Mouse (Mus musculus): ENCODE results near the gene Tdpoz5. TPM values are rescaled to one million over a fixed set of nuclear protein-coding genes. Genes with fewer than 3 reads are reported as not detected.
"Not testable (repeated sequence)": the region's sequence is repeated elsewhere in the genome, so short reads cannot be mapped to it uniquely, and the experiment has no call there.

Gene Tdpoz5
- polyA plus RNA-seq (2015; fragmentation: Nextera tagmentation; extraction: Ambion mirVana): not detected in 2 replicates

- H3K27ac ChIP-seq (ENCODE audit: low read length); H3K27me3 ChIP-seq (ENCODE audit: insufficient read depth, low read length); H3K4me1 ChIP-seq (ENCODE audit: insufficient read depth, low read length); H3K9me3 ChIP-seq (ENCODE audit: low read length); ATAC-seq (ENCODE audit: low FRiP score, low TSS enrichment); H3K4me2 ChIP-seq (replicated peaks; ENCODE audit: low read depth, low read length); H3K9ac ChIP-seq (replicated peaks; ENCODE audit: low read length); H3K4me3 ChIP-seq (ENCODE audit: low read length); H3K36me3 ChIP-seq (ENCODE audit: insufficient read depth, low read length): not testable (repeated sequence)
- WGBS: 85% methylated on average over 2 of the region's 4 CpGs
Observed at GRCm38 (mm10) chr3:93961214-93961613, at the start of gene Tdpoz5. Tdpoz5 (minus strand) TSS chr3:93961314.

GRCm38 (mm10) chr3:93968938-93969337 lies 7.8 kb upstream of the Tdpoz5 start:
- 93% methylated on average over 5 of the region's 6 CpGs for WGBS
- not testable (repeated sequence) for H3K9me3 ChIP-seq (ENCODE audit: low read length); H3K27me3 ChIP-seq (ENCODE audit: insufficient read depth, low read length); ATAC-seq (ENCODE audit: low FRiP score, low TSS enrichment); H3K4me3 ChIP-seq (ENCODE audit: low read length); H3K4me2 ChIP-seq (replicated peaks; ENCODE audit: low read depth, low read length); H3K9ac ChIP-seq (replicated peaks; ENCODE audit: low read length); H3K27ac ChIP-seq (ENCODE audit: low read length); H3K4me1 ChIP-seq (ENCODE audit: insufficient read depth, low read length); H3K36me3 ChIP-seq (ENCODE audit: insufficient read depth, low read length)

- WGBS: 70% methylated on average over 3 of the region's 4 CpGs
- not testable (repeated sequence) for H3K27ac ChIP-seq (ENCODE audit: low read length); H3K27me3 ChIP-seq (ENCODE audit: insufficient read depth, low read length); H3K9ac ChIP-seq (replicated peaks; ENCODE audit: low read length); H3K9me3 ChIP-seq (ENCODE audit: low read length); H3K4me2 ChIP-seq (replicated peaks; ENCODE audit: low read depth, low read length); ATAC-seq (ENCODE audit: low FRiP score, low TSS enrichment); H3K36me3 ChIP-seq (ENCODE audit: insufficient read depth, low read length); H3K4me1 ChIP-seq (ENCODE audit: insufficient read depth, low read length); H3K4me3 ChIP-seq (ENCODE audit: low read length)
Observed at GRCm38 (mm10) chr3:93943443-93943842, 17.7 kb downstream of the Tdpoz5 start, which contains the start of gene Gm9117. Gm9117 (minus strand) TSS chr3:93943543.

- ATAC-seq (ENCODE audit: low FRiP score, low TSS enrichment); H3K27ac ChIP-seq (ENCODE audit: low read length); H3K36me3 ChIP-seq (ENCODE audit: insufficient read depth, low read length); H3K4me3 ChIP-seq (ENCODE audit: low read length); H3K4me1 ChIP-seq (ENCODE audit: insufficient read depth, low read length); H3K9me3 ChIP-seq (ENCODE audit: low read length); H3K9ac ChIP-seq (replicated peaks; ENCODE audit: low read length); H3K4me2 ChIP-seq (replicated peaks; ENCODE audit: low read depth, low read length); H3K27me3 ChIP-seq (ENCODE audit: insufficient read depth, low read length): not testable (repeated sequence)
- no CpG with 5 or more reads among the region's 3 CpGs for WGBS
Observed at GRCm38 (mm10) chr3:93938386-93938785, 22.7 kb downstream of the Tdpoz5 start.

Other genes starting within 250 kb of the Tdpoz5 start
- not detected in 2 replicates for gene Gm5773, start 188.3 kb downstream of the Tdpoz5 start, polyA plus RNA-seq (2015; fragmentation: Nextera tagmentation; extraction: Ambion mirVana)
- gene Tdpoz4, start 164.9 kb downstream of the Tdpoz5 start, polyA plus RNA-seq (2015; fragmentation: Nextera tagmentation; extraction: Ambion mirVana): not detected in 2 replicates
- gene Tdpoz3, start 135.3 kb downstream of the Tdpoz5 start, polyA plus RNA-seq (2015; fragmentation: Nextera tagmentation; extraction: Ambion mirVana): not detected in 2 replicates
- not detected in 2 replicates for gene Gm9117, start 17.8 kb downstream of the Tdpoz5 start, polyA plus RNA-seq (2015; fragmentation: Nextera tagmentation; extraction: Ambion mirVana)
- not detected in 2 replicates for gene Gm9125, start 93.6 kb upstream of the Tdpoz5 start, polyA plus RNA-seq (2015; fragmentation: Nextera tagmentation; extraction: Ambion mirVana)
- gene Gm10697, start 111.3 kb upstream of the Tdpoz5 start, polyA plus RNA-seq (2015; fragmentation: Nextera tagmentation; extraction: Ambion mirVana): not detected in 2 replicates
- not detected in 2 replicates for gene Gm10696, start 216.9 kb upstream of the Tdpoz5 start, polyA plus RNA-seq (2015; fragmentation: Nextera tagmentation; extraction: Ambion mirVana)
- not detected in 2 replicates for gene Gm5286, start 235.4 kb upstream of the Tdpoz5 start, polyA plus RNA-seq (2015; fragmentation: Nextera tagmentation; extraction: Ambion mirVana)